Mouse (Mus musculus) macrophage (primary cell): ENCODE measurements around the gene Emc10. TPM values are rescaled to one million over a fixed set of nuclear protein-coding genes. Genes with fewer than 3 reads are reported as not detected.
A peak's percentile ranks its signal among the peaks of the same experiment; 100 is the strongest.

Source experiments
- H3K27ac ChIP-seq: fragments of 350-480 bp; formaldehyde crosslinking; 2 replicates; pipeline ENCODE4 v1.9.0; 2021
- H3K36me3 ChIP-seq: fragments of 350-480 bp; formaldehyde crosslinking; 2 replicates; pipeline ENCODE4 v1.9.0; 2021; ENCODE audit errors: inconsistent target
- H3K4me3 ChIP-seq: fragments of 350-480 bp; formaldehyde crosslinking; 2 replicates; pipeline ENCODE4 v1.9.0; 2021; ENCODE audit errors: inconsistent target
- H3K79me2 ChIP-seq: fragments of 350-480 bp; formaldehyde crosslinking; 2 replicates; pipeline ENCODE4 v1.9.0; 2021; ENCODE audit errors: inconsistent target
- WGBS: methylation state at CpG from one replicate; pipeline ENCODE4 v1.1.7; 2026; ENCODE audit warnings: inconsistent platforms; ENCODE audit not compliant: missing documents; 5-methylcytosine and 5-hydroxymethylcytosine counted together
- polyA plus RNA-seq: library from polyadenylated mRNA; stranded (reverse); fragments of 250-400 nt; gene quantifications from 3 replicates; pipeline ENCODE4 v1.2.4, GENCODE M21; 2018; ENCODE audit warnings: inconsistent platforms
- total RNA-seq, 78 experiments: library from RNA; depleted of rRNA; stranded (reverse); fragments of 250-400 nt; gene quantifications; 1 replicate in 9 of 78; 2 replicates in 24 of 78; 3 replicates in 43 of 78; 4 replicates in 2 of 78; pipeline ENCODE4 v1.2.4; 2018; ENCODE audit warnings: inconsistent platforms in 56 of 78

Gene Emc10
- total RNA-seq (2018; cell fraction: chromatin; rRNA removed): 10 to 100 TPM in 16 of 26 experiments, 1 to 10 TPM in 10; 3.0 to 38.2 (median 16.5) TPM
- total RNA-seq (2018; cell fraction: cytosol; rRNA removed): 10 to 100 TPM; 29.4 to 58.2 (median 40.3) TPM
- 10 to 100 TPM; 13.4 to 65.6 (median 37.1) TPM for total RNA-seq (2018; cell fraction: nucleus; rRNA removed)
- 35.5 to 51.7 TPM (median 46.2 TPM) in 3 replicates for polyA plus RNA-seq

- peaks cover 18% of the 10 kb centered on the region for H3K79me2 ChIP-seq
- peak within 1 kb of the TSS; percentile 56 for H3K4me3 ChIP-seq
- 1% methylated on average over 58 of the region's 58 CpGs for WGBS
- H3K27ac ChIP-seq: no peak within 1 kb of the TSS
- H3K36me3 ChIP-seq: peaks cover 11% of the 10 kb centered on the region; the same call in 1 of the 2 replicates
Observed at GRCm38 (mm10) chr7:44495992-44496770, at the start of gene Emc10, which contains the start of gene Fam71e1. TSS of gene Emc10 (minus strand) at chr7:44496529. TSS of gene Fam71e1 (plus strand) at chr7:44496581.

- Histone ChIP-seq H3K36me3 (peaks cover 19% of the 10 kb centered on the region; the same call in 1 of the 2 replicates), H3K79me2 (peaks cover 38% of the 10 kb centered on the region), H3K27ac (no peak overlapping the region), H3K4me3 (no peak overlapping the region)
- WGBS: 89% methylated on average over 12 of the region's 12 CpGs
Observed at GRCm38 (mm10) chr7:44543071-44543470, 46.7 kb upstream of the Emc10 start.

GRCm38 (mm10) chr7:44542555-44542954 is 46.2 kb upstream of the Emc10 start:
- Histone ChIP-seq H3K27ac (no peak overlapping the region), H3K4me3 (no peak overlapping the region), H3K79me2 (peaks cover 33% of the 10 kb centered on the region), H3K36me3 (peaks cover 19% of the 10 kb centered on the region; the same call in 1 of the 2 replicates)
- WGBS: 90% methylated on average over 11 of the region's 11 CpGs

GRCm38 (mm10) chr7:44538756-44539624 is 42.7 kb upstream of the Emc10 start:
- no peak overlapping the region for H3K4me3 ChIP-seq
- H3K79me2 ChIP-seq: no peaks in the 10 kb centered on the region; the same call in 1 of the 2 replicates
- whole genome bisulfite sequencing: 95% methylated on average over 40 of the region's 41 CpGs
- peaks cover 19% of the 10 kb centered on the region; the same call in 1 of the 2 replicates for H3K36me3 ChIP-seq
- H3K27ac ChIP-seq: no peak overlapping the region

- no peak overlapping the region for H3K27ac ChIP-seq
- WGBS: 98% methylated on average over 13 of the region's 13 CpGs
- H3K36me3 ChIP-seq: peaks cover 19% of the 10 kb centered on the region; the same call in 1 of the 2 replicates
- no peaks in the 10 kb centered on the region for H3K79me2 ChIP-seq
- H3K4me3 ChIP-seq: no peak overlapping the region
Observed at GRCm38 (mm10) chr7:44537496-44537895, 41.2 kb upstream of the Emc10 start.

- 94% methylated on average over 7 of the region's 7 CpGs for WGBS
- Histone ChIP-seq H3K27ac (no peak overlapping the region), H3K79me2 (no peaks in the 10 kb centered on the region), H3K4me3 (no peak overlapping the region), H3K36me3 (peaks cover 19% of the 10 kb centered on the region; the same call in 1 of the 2 replicates)
Observed at GRCm38 (mm10) chr7:44537009-44537408, 40.7 kb upstream of the Emc10 start.

GRCm38 (mm10) chr7:44536590-44536968 is 40.2 kb upstream of the Emc10 start:
- H3K27ac ChIP-seq: no peak overlapping the region
- H3K79me2 ChIP-seq: no peaks in the 10 kb centered on the region
- H3K4me3 ChIP-seq: no peak overlapping the region
- 88% methylated on average over 5 of the region's 6 CpGs for WGBS
- H3K36me3 ChIP-seq: peaks cover 19% of the 10 kb centered on the region; the same call in 1 of the 2 replicates

- Histone ChIP-seq H3K4me3 (no peak overlapping the region), H3K36me3 (peaks cover 13% of the 10 kb centered on the region; the same call in 1 of the 2 replicates), H3K79me2 (no peaks in the 10 kb centered on the region), H3K27ac (no peak overlapping the region)
- WGBS: 96% methylated on average over 27 of the region's 27 CpGs
Observed at GRCm38 (mm10) chr7:44535657-44536589, 39.6 kb upstream of the Emc10 start.

GRCm38 (mm10) chr7:44534656-44535441 is 38.5 kb upstream of the Emc10 start:
- no peak overlapping the region for H3K27ac ChIP-seq
- H3K79me2 ChIP-seq: no peaks in the 10 kb centered on the region
- H3K4me3 ChIP-seq: no peak overlapping the region
- peaks cover 3% of the 10 kb centered on the region; the same call in 1 of the 2 replicates for H3K36me3 ChIP-seq
- WGBS: 91% methylated on average over 17 of the region's 19 CpGs

- H3K27ac ChIP-seq: no peak overlapping the region
- no peaks in the 10 kb centered on the region for H3K36me3 ChIP-seq
- no peaks in the 10 kb centered on the region for H3K79me2 ChIP-seq
- 38% methylated on average over 13 of the region's 13 CpGs for WGBS
- H3K4me3 ChIP-seq: no peak overlapping the region
Observed at GRCm38 (mm10) chr7:44534242-44534641, 37.9 kb upstream of the Emc10 start.

GRCm38 (mm10) chr7:44533746-44534045 is 37.4 kb upstream of the Emc10 start:
- 93% methylated on average over 12 of the region's 12 CpGs for WGBS
- no peak overlapping the region for H3K4me3 ChIP-seq
- no peak overlapping the region for H3K27ac ChIP-seq
- no peaks in the 10 kb centered on the region for H3K79me2 ChIP-seq
- H3K36me3 ChIP-seq: no peaks in the 10 kb centered on the region

- Histone ChIP-seq H3K27ac (no peak overlapping the region), H3K4me3 (no peak overlapping the region), H3K79me2 (no peaks in the 10 kb centered on the region), H3K36me3 (no peaks in the 10 kb centered on the region)
- 95% methylated on average over 23 of the region's 29 CpGs for WGBS
Observed at GRCm38 (mm10) chr7:44532918-44533745, 36.8 kb upstream of the Emc10 start.
